Mouse (Mus musculus) frontal cortex, postnatal 14 days (tissue): Measurements from ENCODE around the gene Bbox1.

Source experiments
- DNase-seq, 2 experiments: peaks; one replicate each; pipeline ENCODE4 v3.0.0; 2022; ENCODE audit warnings: low spot score in 2 of 2

The Bbox1 gene

DNA sequence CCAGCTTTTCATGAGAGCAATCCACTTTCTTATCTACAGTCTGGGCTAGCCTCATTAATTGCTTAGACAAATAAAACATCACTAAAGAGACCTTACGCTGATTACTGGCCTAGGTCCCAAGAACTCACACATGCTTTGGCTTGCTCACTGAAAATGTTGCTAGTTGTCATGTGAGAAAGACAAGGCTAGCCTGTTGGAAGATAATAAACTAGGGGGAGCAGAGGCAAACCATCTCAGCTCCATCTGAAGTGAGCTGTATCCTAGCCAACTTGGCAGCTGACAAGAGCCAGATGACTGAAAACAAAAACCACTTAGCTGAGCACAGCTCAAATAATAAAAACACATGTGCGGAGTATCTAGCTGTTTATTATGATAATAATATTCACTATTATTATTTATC lies 40.2 kb downstream of the Bbox1 start:
- no peak for DNase-seq

DNA sequence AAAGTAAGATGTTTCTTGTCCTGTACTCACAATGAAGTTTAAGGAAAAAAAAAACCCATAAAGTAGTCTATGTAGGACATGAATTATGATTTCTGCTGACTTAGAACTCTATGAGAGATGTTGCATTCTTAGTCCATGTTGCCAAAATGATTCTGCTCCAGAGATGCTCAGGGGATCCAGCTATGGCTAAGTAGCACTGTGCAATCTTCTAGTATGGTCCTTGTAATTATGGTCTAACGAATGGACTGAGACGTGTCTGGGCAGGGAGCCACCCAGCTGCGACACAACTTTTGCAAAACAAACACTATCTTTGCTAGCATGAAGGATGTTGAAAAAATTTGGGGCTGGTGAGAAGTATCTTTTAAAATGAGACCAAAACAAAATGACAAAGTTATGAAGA lies 45.1 kb downstream of the Bbox1 start:
- no peak for DNase-seq

GRCm38 (mm10) chr2:110232252-110232651 lies 82.1 kb downstream of the Bbox1 start:
- DNase-seq: no peak

- no peak for DNase-seq
Measured at GRCm38 (mm10) chr2:110230753-110231152, 83.6 kb downstream of the Bbox1 start.

DNA sequence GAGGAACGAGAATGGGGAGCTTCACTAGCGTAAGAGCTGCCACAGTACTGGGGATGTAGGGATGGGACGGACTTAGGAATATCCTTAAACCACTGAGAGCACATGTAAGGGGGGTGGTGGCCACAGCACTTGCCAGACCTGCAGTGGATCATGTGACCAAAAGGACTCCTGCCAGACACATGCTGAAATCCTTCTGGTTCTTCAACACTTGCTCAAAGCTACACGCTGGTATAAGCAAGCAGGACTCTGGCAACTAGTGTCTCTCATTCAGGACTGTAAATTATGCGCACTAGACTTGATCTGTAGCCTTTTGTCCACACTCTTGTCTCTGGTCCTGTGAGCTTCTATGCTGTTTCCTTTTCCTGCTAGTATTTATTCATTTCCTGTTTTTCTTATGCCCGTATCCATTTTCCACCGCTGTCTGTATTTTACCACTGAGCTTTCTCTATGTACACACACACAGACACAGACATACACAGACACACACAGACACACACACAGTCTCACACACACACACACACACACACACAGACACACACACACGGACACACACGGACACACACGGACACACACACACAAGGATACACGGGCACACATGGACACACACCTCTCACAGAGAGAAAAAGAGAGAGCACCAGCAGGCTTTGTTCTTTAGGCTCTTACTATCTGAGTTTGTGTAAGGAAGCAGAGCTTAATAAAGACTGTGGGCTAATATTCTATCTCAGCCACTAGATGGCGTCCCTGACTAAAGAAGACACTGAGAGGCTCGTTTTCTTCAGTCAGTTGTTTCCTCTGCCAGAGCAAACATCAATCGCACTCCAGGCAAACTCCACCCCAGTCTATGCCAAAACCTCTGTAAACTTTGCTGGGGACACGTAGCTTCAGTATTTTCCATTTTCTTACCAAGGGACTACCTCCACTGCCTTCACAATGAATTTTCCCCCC lies 84.9 kb downstream of the Bbox1 start:
- DNase-seq: peak in 1 of 2 experiments; percentile 47

DNA sequence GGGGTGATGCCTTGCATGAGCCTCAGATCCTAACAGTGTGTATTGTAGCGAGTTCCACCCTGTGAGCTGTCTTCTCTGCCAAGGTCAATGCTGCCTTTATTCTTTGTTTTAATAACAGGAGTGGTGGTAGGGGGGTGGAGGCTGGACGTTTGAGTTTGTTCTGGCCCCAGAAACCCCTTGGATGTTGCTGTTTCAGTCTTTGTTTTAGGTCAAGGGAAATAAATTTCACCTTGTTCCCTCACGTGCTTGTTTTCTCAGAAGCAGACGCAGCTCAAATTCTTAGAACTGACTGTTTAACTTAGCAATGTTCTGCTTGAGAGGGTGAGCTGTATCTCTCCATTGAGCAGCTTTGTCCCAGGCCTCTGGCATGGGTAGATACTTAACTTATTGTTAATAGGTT lies 87.9 kb downstream of the Bbox1 start:
- DNase-seq: no peak

DNA sequence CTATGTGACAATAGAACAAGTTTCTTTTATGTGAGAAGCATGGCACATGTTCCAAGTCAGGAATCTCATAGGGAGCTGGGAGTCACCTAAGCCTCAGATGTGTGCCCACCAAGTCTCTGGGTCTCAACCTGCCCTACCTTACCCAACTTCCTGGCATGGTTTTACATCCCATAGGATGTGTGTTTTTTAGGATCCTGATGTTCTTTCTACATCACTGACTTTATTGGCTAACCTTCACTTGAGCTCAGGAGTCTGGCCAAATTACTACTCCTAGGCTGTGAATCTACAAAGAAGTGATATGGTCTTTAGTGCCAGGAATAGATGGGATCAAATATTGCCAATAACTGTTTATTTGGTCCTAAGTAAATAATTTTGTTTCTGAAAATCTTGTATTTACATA lies 88.4 kb downstream of the Bbox1 start:
- DNase-seq: no peak

GRCm38 (mm10) chr2:110222793-110223192 lies 91.6 kb downstream of the Bbox1 start:
- DNase-seq: no peak

DNA sequence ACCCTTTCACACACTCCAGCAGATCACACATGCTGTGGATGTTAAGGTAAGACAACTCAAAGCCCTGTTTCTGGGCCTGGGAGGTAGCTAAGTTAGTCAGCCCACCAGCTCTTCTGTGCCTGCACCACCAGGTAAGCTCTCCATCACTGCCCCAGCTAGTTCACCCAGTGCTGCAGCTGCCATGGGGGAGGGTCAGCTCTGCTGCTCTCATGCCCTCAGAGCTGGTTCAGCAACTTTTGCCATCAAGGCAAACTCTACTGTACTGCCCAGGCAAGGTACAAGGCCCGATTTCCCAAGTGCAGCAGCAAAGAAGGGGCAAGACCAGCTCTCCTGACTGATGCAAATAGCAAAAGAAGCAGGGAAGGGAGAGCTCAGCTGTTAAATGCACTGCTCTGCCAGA lies 93.9 kb downstream of the Bbox1 start:
- no peak for DNase-seq

GRCm38 (mm10) chr2:110215685-110216058 lies 98.7 kb downstream of the Bbox1 start:
- no peak for DNase-seq

DNA sequence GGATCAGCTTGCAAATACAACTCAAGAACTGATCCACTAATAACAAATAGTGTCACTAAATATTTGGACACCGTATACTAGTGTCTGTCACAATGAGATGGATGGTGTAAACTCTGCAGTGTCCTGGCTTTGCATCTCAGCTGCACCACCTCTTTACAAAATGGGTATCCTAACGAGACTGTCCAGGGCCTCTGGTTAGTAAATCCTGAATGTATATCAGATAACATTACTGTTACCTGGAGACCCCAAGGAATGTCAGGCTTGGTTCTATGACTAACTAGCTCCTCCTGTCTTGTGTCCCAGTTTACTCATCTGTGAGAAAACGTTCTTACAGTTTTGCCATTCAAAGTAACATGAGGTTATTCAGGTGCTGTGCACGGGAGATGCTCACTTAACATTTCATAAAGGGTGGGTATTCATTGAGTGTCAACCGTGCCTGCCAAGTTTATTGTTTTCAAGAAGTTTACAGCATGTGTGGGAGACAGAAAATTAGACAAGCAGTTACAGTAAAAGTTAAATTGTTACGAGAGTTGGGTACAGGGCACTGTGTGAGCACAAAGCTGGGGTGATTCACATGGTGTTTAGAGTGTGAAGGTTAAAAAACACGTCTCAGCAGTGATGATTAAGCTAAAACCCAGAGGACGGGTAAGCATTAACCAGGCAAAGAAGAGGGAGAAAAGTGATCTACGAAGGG lies 99.2 kb downstream of the Bbox1 start:
- DNase-seq: no peak

- no peak for DNase-seq
Measured at GRCm38 (mm10) chr2:110214278-110214677, 100.1 kb downstream of the Bbox1 start.
